Mouse (Mus musculus) limb, embryonic 14.5 days (tissue): ENCODE data around the gene Gtdc1. TPM values are rescaled to one million over a fixed set of nuclear protein-coding genes. Genes with fewer than 3 reads are reported as not detected.
A peak's percentile ranks its signal among the peaks of the same experiment; 100 is the strongest.

Experiments
- ATAC-seq: fragments of 200-750 bp; cut with Nextera tagmentation; 2 replicates; pipeline ENCODE4 v1.8.0; 2017; ENCODE audit warnings: low read depth, moderate number of reproducible peaks, moderate TSS enrichment; ENCODE audit not compliant: low FRiP score
- DNase-seq: peaks from one replicate; pipeline ENCODE4 v3.0.0-alpha.2; 2015; ENCODE audit warnings: low spot score
- H3K27ac ChIP-seq: fragments of 300-500 bp; sonication (generic); replicated peaks from 2 replicates; pipeline ENCODE4 v1.5.1; 2014; ENCODE audit warnings: low read depth, mild to moderate bottlenecking, low read length, moderate library complexity, mixed read lengths
- H3K27me3 ChIP-seq: fragments of 300-500 bp; sonication (generic); 2 replicates; pipeline ENCODE4 v1.6.1; 2014; ENCODE audit warnings: low read length, mixed read lengths; ENCODE audit not compliant: control insufficient read depth, insufficient read depth
- H3K36me3 ChIP-seq: fragments of 300-500 bp; sonication (generic); 2 replicates; pipeline ENCODE4 v1.6.1; 2014; ENCODE audit warnings: mild to moderate bottlenecking, low read length, moderate library complexity, mixed read lengths; ENCODE audit not compliant: control insufficient read depth, insufficient read depth
- H3K4me1 ChIP-seq: fragments of 300-500 bp; sonication (generic); 2 replicates; pipeline ENCODE4 v1.6.1; 2014; ENCODE audit warnings: antibody characterized with exemption, low read length, mixed read lengths; ENCODE audit not compliant: control insufficient read depth, insufficient read depth
- H3K4me2 ChIP-seq: fragments of 300-500 bp; sonication (generic); replicated peaks from 2 replicates; pipeline ENCODE4 v1.6.1; 2014; ENCODE audit warnings: low read depth, mild to moderate bottlenecking, low read length, moderate library complexity; ENCODE audit not compliant: severe bottlenecking
- H3K4me3 ChIP-seq: fragments of 300-500 bp; sonication (generic); replicated peaks from 2 replicates; pipeline ENCODE4 v1.5.1; 2014; ENCODE audit warnings: low read length
- H3K9ac ChIP-seq: fragments of 300-500 bp; sonication (generic); 2 replicates; pipeline ENCODE4 v1.6.1; 2014; ENCODE audit warnings: mild to moderate bottlenecking, low read depth, low read length, moderate library complexity; ENCODE audit not compliant: severe bottlenecking
- H3K9me3 ChIP-seq: fragments of 300-500 bp; sonication (generic); 2 replicates; pipeline ENCODE4 v1.6.1; 2016; ENCODE audit warnings: low read length; ENCODE audit not compliant: control insufficient read depth
- POLR2A ChIP-seq: fragments of 200-500 bp; IDR thresholded peaks from 2 replicates; pipeline ENCODE4 v1.8.0; 2012; ENCODE audit warnings: inconsistent platforms, mild to moderate bottlenecking, moderate library complexity, borderline replicate concordance; ENCODE audit not compliant: insufficient read depth, insufficient read length; ENCODE audit errors: extremely low read depth
- WGBS: fragments of 180-500 bp; shearing (Covaris S2); extraction: QIAGEN DNeasy Blood & Tissue Kit; methylation state at CpG from one replicate; pipeline ENCODE4 v1.1.7; 2014; 5-methylcytosine and 5-hydroxymethylcytosine counted together
- polyA plus RNA-seq, 2 experiments: library from polyadenylated mRNA; depleted of rRNA in 1 of 2; stranded (reverse) in 1 of 2; unstranded in 1 of 2; fragments of >200 nt; fragmentation: Nextera tagmentation in 1 of 2; extraction: Ambion mirVana in 1 of 2; gene quantifications; 2 replicates each; pipeline versions ENCODE4 v1.2.1 to v1.2.3; 2012 to 2014

The Gtdc1 gene
- polyA plus RNA-seq, 2 experiments: 14.3 to 22.9 TPM

- DNase-seq: no peak
- TF ChIP-seq POLR2A: no peak
- WGBS: 79% methylated on average over 4 of the region's 4 CpGs
- H3K4me3 ChIP-seq: no peak overlapping the region
- no peak overlapping the region for H3K4me2 ChIP-seq
- no peaks in the 10 kb centered on the region for H3K27me3 ChIP-seq
- no peaks in the 10 kb centered on the region for H3K36me3 ChIP-seq
- H3K9me3 ChIP-seq: no peaks in the 10 kb centered on the region
- H3K4me1 ChIP-seq: 0 out of 2 replicates have a peak, but pooled peaks cover 6% of the 10 kb centered on the region
- H3K27ac ChIP-seq: no peak overlapping the region
- ATAC-seq: no peak
- no peak overlapping the region for H3K9ac ChIP-seq
These were observed 365.7 kb downstream of the Gtdc1 start for GRCm38 (mm10) chr2:44561789-44562188.

GRCm38 (mm10) chr2:44559242-44559944 lies 368.1 kb downstream of the Gtdc1 start:
- H3K4me2 ChIP-seq: no peak overlapping the region
- no peak overlapping the region for H3K9ac ChIP-seq
- H3K27me3 ChIP-seq: no peaks in the 10 kb centered on the region
- 32% methylated on average over 6 of the region's 6 CpGs for WGBS
- 0 out of 2 replicates have a peak, but pooled peaks cover 10% of the 10 kb centered on the region for H3K4me1 ChIP-seq
- no peaks in the 10 kb centered on the region for H3K36me3 ChIP-seq
- peak; percentile 38 for DNase-seq
- no peak overlapping the region for H3K4me3 ChIP-seq
- ATAC-seq: no peak
- TF ChIP-seq POLR2A: no peak
- H3K9me3 ChIP-seq: no peaks in the 10 kb centered on the region
- 0 out of 2 replicates have a peak overlapping the region, but pooled peaks have one; percentile 28 for H3K27ac ChIP-seq

- no peak overlapping the region for H3K9ac ChIP-seq
- no peak for TF ChIP-seq POLR2A
- no peak overlapping the region; the same call in 1 of the 2 replicates for H3K4me3 ChIP-seq
- ATAC-seq: no peak
- peak overlapping the region; percentile 96 for H3K4me2 ChIP-seq
- H3K4me1 ChIP-seq: 0 out of 2 replicates have a peak, but pooled peaks cover 10% of the 10 kb centered on the region
- DNase-seq: peak; percentile 24
- 36% methylated on average over 12 of the region's 12 CpGs for WGBS
- H3K27ac ChIP-seq: no peak overlapping the region
- H3K9me3 ChIP-seq: no peaks in the 10 kb centered on the region
- H3K36me3 ChIP-seq: no peaks in the 10 kb centered on the region
- H3K27me3 ChIP-seq: no peaks in the 10 kb centered on the region
These were observed 369.7 kb downstream of the Gtdc1 start for GRCm38 (mm10) chr2:44557669-44558281.

GRCm38 (mm10) chr2:44556861-44557592 lies 370.4 kb downstream of the Gtdc1 start:
- no peak for TF ChIP-seq POLR2A
- Histone ChIP-seq H3K4me1 (0 out of 2 replicates have a peak, but pooled peaks cover 10% of the 10 kb centered on the region), H3K4me3 (peak overlapping the region; percentile 46), H3K27ac (0 out of 2 replicates have a peak overlapping the region, but pooled peaks have one; percentile 45), H3K4me2 (peak overlapping the region; percentile 96), H3K36me3 (no peaks in the 10 kb centered on the region), H3K27me3 (no peaks in the 10 kb centered on the region), H3K9me3 (no peaks in the 10 kb centered on the region), H3K9ac (peak overlapping the region; percentile 67)
- 0% methylated on average over 28 of the region's 42 CpGs for WGBS
- DNase-seq (no peak), ATAC-seq (peak; percentile 67)

GRCm38 (mm10) chr2:44554716-44555115 lies 372.7 kb downstream of the Gtdc1 start:
- Histone ChIP-seq H3K4me2 (no peak overlapping the region), H3K9ac (no peak overlapping the region), H3K27ac (no peak overlapping the region), H3K4me1 (0 out of 2 replicates have a peak, but pooled peaks cover 9% of the 10 kb centered on the region), H3K9me3 (no peaks in the 10 kb centered on the region), H3K36me3 (no peaks in the 10 kb centered on the region), H3K27me3 (no peaks in the 10 kb centered on the region), H3K4me3 (no peak overlapping the region)
- WGBS: 70% methylated on average over 3 of the region's 3 CpGs
- ATAC-seq: no peak
- no peak for TF ChIP-seq POLR2A
- no peak for DNase-seq
